Mouse (Mus musculus): Measurements from ENCODE around the gene Zmiz1.

The Zmiz1 gene

GRCm38 (mm10) chr14:25472981-25473649 lies 14.1 kb downstream of the Zmiz1 start:
- no peak for DNase-seq (ENCODE audit: low read depth, low spot score)

- DNase-seq (ENCODE audit: low read depth, low spot score), result no peak
These were observed 15.0 kb downstream of the Zmiz1 start for GRCm38 (mm10) chr14:25474017-25474416.

GRCm38 (mm10) chr14:25474732-25475131 lies 15.7 kb downstream of the Zmiz1 start:
- DNase-seq (ENCODE audit: low read depth, low spot score), result no peak

- DNase-seq (ENCODE audit: low read depth, low spot score), result no peak
These were observed 17.1 kb downstream of the Zmiz1 start for GRCm38 (mm10) chr14:25476048-25476447.

GRCm38 (mm10) chr14:25476453-25476852 lies 17.5 kb downstream of the Zmiz1 start:
- no peak for DNase-seq (ENCODE audit: low read depth, low spot score)

- DNase-seq (ENCODE audit: low read depth, low spot score), result no peak
These were observed 18.3 kb downstream of the Zmiz1 start for GRCm38 (mm10) chr14:25477268-25477667.

- no peak for DNase-seq (ENCODE audit: low read depth, low spot score)
These were observed 19.3 kb downstream of the Zmiz1 start for GRCm38 (mm10) chr14:25478257-25478656.

GRCm38 (mm10) chr14:25478755-25479154 lies 19.8 kb downstream of the Zmiz1 start:
- no peak for DNase-seq (ENCODE audit: low read depth, low spot score)

GRCm38 (mm10) chr14:25479841-25480252 lies 20.9 kb downstream of the Zmiz1 start:
- DNase-seq (ENCODE audit: low read depth, low spot score), result no peak

- no peak for DNase-seq (ENCODE audit: low read depth, low spot score)
These were observed 21.5 kb downstream of the Zmiz1 start for GRCm38 (mm10) chr14:25480443-25480842.

- no peak for DNase-seq (ENCODE audit: low read depth, low spot score)
These were observed 22.1 kb downstream of the Zmiz1 start for GRCm38 (mm10) chr14:25480916-25481666.

- no peak for DNase-seq (ENCODE audit: low read depth, low spot score)
These were observed 22.8 kb downstream of the Zmiz1 start for GRCm38 (mm10) chr14:25481667-25482331.

GRCm38 (mm10) chr14:25482404-25482803 lies 23.4 kb downstream of the Zmiz1 start:
- DNase-seq (ENCODE audit: low read depth, low spot score), result no peak

- no peak for DNase-seq (ENCODE audit: low read depth, low spot score)
These were observed 24.3 kb downstream of the Zmiz1 start for GRCm38 (mm10) chr14:25483285-25483684.

- no peak for DNase-seq (ENCODE audit: low read depth, low spot score)
These were observed 25.1 kb downstream of the Zmiz1 start for GRCm38 (mm10) chr14:25484049-25484448.

- no peak for DNase-seq (ENCODE audit: low read depth, low spot score)
These were observed 27.2 kb downstream of the Zmiz1 start for GRCm38 (mm10) chr14:25486220-25486619.

- no peak for DNase-seq (ENCODE audit: low read depth, low spot score)
These were observed 27.9 kb downstream of the Zmiz1 start for GRCm38 (mm10) chr14:25486742-25487469.

GRCm38 (mm10) chr14:25487470-25487955 lies 28.5 kb downstream of the Zmiz1 start:
- DNase-seq (ENCODE audit: low read depth, low spot score), result no peak

- DNase-seq (ENCODE audit: low read depth, low spot score), result no peak
These were observed 29.2 kb downstream of the Zmiz1 start for GRCm38 (mm10) chr14:25488097-25488613.

GRCm38 (mm10) chr14:25489336-25490078 lies 30.5 kb downstream of the Zmiz1 start:
- DNase-seq (ENCODE audit: low read depth, low spot score), result no peak

GRCm38 (mm10) chr14:25491961-25492360 lies 33.0 kb downstream of the Zmiz1 start:
- no peak for DNase-seq (ENCODE audit: low read depth, low spot score)
